Mouse (Mus musculus) C2C12 (cell line): ENCODE results near the gene Urb1. TPM values are rescaled to one million over a fixed set of nuclear protein-coding genes. Genes with fewer than 3 reads are reported as not detected.

Experiments
- H3K27me3 ChIP-seq: one replicate; pipeline ENCODE4 v1.6.1; 2011; ENCODE audit not compliant: control insufficient read depth, insufficient read depth, insufficient read length
- H3K36me3 ChIP-seq: one replicate; pipeline ENCODE4 v1.6.1; 2011; ENCODE audit not compliant: control insufficient read depth, insufficient read depth
- H3K4me3 ChIP-seq: one replicate; pipeline ENCODE4 v1.5.1; 2011; ENCODE audit warnings: mild to moderate bottlenecking, control low read depth; ENCODE audit not compliant: poor library complexity, insufficient read depth, severe bottlenecking
- H3K79me2 ChIP-seq: one replicate; pipeline ENCODE4 v1.6.1; 2011; ENCODE audit not compliant: control insufficient read depth, insufficient read depth
- H3K79me3 ChIP-seq: one replicate; pipeline ENCODE4 v1.6.1; 2011; ENCODE audit warnings: low read depth, control low read depth
- H3ac ChIP-seq: one replicate; pipeline ENCODE3; 2011; ENCODE audit warnings: low read depth; ENCODE audit not compliant: control insufficient read depth, insufficient read length
- CEBPB ChIP-seq: IDR thresholded peaks from one replicate; pipeline ENCODE4 v1.6.1; 2011; ENCODE audit warnings: low read depth, mild to moderate bottlenecking, control low read depth, moderate library complexity
- CTCF ChIP-seq: IDR thresholded peaks from one replicate; pipeline ENCODE4 v1.5.1; 2011; ENCODE audit not compliant: control insufficient read depth, insufficient read depth, insufficient read length
- FOSL1 ChIP-seq: IDR thresholded peaks from one replicate; pipeline ENCODE4 v1.8.0; 2011; ENCODE audit warnings: mild to moderate bottlenecking, low read length; ENCODE audit not compliant: poor library complexity, insufficient read depth, severe bottlenecking
- MAX ChIP-seq: IDR thresholded peaks from one replicate; pipeline ENCODE4 v1.6.1; 2011; ENCODE audit warnings: mild to moderate bottlenecking, control low read depth
- MYOD1 ChIP-seq: IDR thresholded peaks from one replicate; pipeline ENCODE4 v1.6.1; 2011; ENCODE audit warnings: low read depth; ENCODE audit not compliant: control insufficient read depth, insufficient read length
- MYOG ChIP-seq: IDR thresholded peaks from one replicate; pipeline ENCODE4 v1.6.1; 2011; ENCODE audit not compliant: control insufficient read depth, insufficient read length; ENCODE audit errors: extremely low read depth
- USF1 ChIP-seq: IDR thresholded peaks from one replicate; pipeline ENCODE4 v1.6.1; 2011; ENCODE audit warnings: low read depth, mild to moderate bottlenecking, control low read depth, moderate library complexity
- polyA plus RNA-seq: library from polyadenylated mRNA; unstranded; fragments of >200 nt; fragmentation: generic; extraction: Trizol; gene quantifications from one replicate; pipeline ENCODE4 v1.2.1, GENCODE M21; 2012; ENCODE audit warnings: missing spikeins

Gene Urb1
- polyA plus RNA-seq, 1 experiment = 7.5 TPM

DNA sequence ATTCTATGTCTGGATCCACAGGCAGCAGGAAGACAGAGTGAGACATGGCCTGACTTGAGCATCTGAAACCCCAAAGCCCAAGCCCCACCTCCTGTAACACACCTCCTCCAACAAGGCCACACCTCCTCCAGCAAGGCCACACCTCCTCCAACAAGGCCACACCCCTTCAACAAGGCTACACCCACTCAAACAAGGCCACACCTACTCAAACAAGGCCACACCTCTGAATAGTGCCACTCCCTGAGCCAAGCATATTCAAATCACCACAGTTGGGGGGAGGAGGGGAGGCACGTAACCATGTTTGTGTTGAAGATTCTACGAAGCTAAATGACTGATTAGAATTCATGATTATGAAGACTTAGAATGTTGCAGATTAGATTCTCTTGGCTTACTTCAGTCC lies 108.7 kb downstream of the Urb1 start:
- Histone ChIP-seq H3K36me3 (no peaks in the 10 kb centered on the region), H3K27me3 (peaks cover 5% of the 10 kb centered on the region)

More for the DNA sequence above, 108.7 kb downstream of the Urb1 start:
- Histone ChIP-seq H3ac (no peak overlapping the region), H3K79me3 (no peaks in the 10 kb centered on the region), H3K4me3 (no peak overlapping the region), H3K79me2 (no peaks in the 10 kb centered on the region)
- TF ChIP-seq FOSL1 (no peak), MAX (no peak), MYOG (no peak), USF1 (no peak), CEBPB (no peak), CTCF (no peak), MYOD1 (no peak)

Other genes with a start within 250 kb of the Urb1 start
- 22.2 TPM for gene Mis18a, start 83.0 kb downstream of the Urb1 start, polyA plus RNA-seq
- gene Mrap, start 72.2 kb downstream of the Urb1 start, polyA plus RNA-seq = not detected
- 21.5 TPM for gene Eva1c, start 16.3 kb upstream of the Urb1 start, polyA plus RNA-seq
- 31.6 TPM for gene Cfap298, start 124.7 kb upstream of the Urb1 start, polyA plus RNA-seq
- 11.3 TPM for gene Synj1, start 200.9 kb upstream of the Urb1 start, polyA plus RNA-seq
- gene Paxbp1, start 234.1 kb upstream of the Urb1 start, polyA plus RNA-seq = 6.1 TPM